Mouse (Mus musculus) C2C12 (cell line): Measurements from ENCODE around the gene Brat1. TPM values are rescaled to one million over a fixed set of nuclear protein-coding genes. Genes with fewer than 3 reads are reported as not detected.

Source experiments
- H3K27me3 ChIP-seq: one replicate; pipeline ENCODE4 v1.6.1; 2011; ENCODE audit not compliant: control insufficient read depth, insufficient read depth, insufficient read length
- H3K36me3 ChIP-seq: one replicate; pipeline ENCODE4 v1.6.1; 2011; ENCODE audit not compliant: control insufficient read depth, insufficient read depth
- H3K4me3 ChIP-seq: one replicate; pipeline ENCODE4 v1.5.1; 2011; ENCODE audit warnings: mild to moderate bottlenecking, control low read depth; ENCODE audit not compliant: poor library complexity, insufficient read depth, severe bottlenecking
- H3K79me2 ChIP-seq: one replicate; pipeline ENCODE4 v1.6.1; 2011; ENCODE audit not compliant: control insufficient read depth, insufficient read depth
- H3K79me3 ChIP-seq: one replicate; pipeline ENCODE4 v1.6.1; 2011; ENCODE audit warnings: low read depth, control low read depth
- H3ac ChIP-seq: one replicate; pipeline ENCODE3; 2011; ENCODE audit warnings: low read depth; ENCODE audit not compliant: control insufficient read depth, insufficient read length
- CEBPB ChIP-seq: IDR thresholded peaks from one replicate; pipeline ENCODE4 v1.6.1; 2011; ENCODE audit warnings: low read depth, mild to moderate bottlenecking, control low read depth, moderate library complexity
- CTCF ChIP-seq: IDR thresholded peaks from one replicate; pipeline ENCODE4 v1.5.1; 2011; ENCODE audit not compliant: control insufficient read depth, insufficient read depth, insufficient read length
- FOSL1 ChIP-seq: IDR thresholded peaks from one replicate; pipeline ENCODE4 v1.8.0; 2011; ENCODE audit warnings: mild to moderate bottlenecking, low read length; ENCODE audit not compliant: poor library complexity, insufficient read depth, severe bottlenecking
- MAX ChIP-seq: IDR thresholded peaks from one replicate; pipeline ENCODE4 v1.6.1; 2011; ENCODE audit warnings: mild to moderate bottlenecking, control low read depth
- MYOD1 ChIP-seq: IDR thresholded peaks from one replicate; pipeline ENCODE4 v1.6.1; 2011; ENCODE audit warnings: low read depth; ENCODE audit not compliant: control insufficient read depth, insufficient read length
- MYOG ChIP-seq: IDR thresholded peaks from one replicate; pipeline ENCODE4 v1.6.1; 2011; ENCODE audit not compliant: control insufficient read depth, insufficient read length; ENCODE audit errors: extremely low read depth
- USF1 ChIP-seq: IDR thresholded peaks from one replicate; pipeline ENCODE4 v1.6.1; 2011; ENCODE audit warnings: low read depth, mild to moderate bottlenecking, control low read depth, moderate library complexity
- polyA plus RNA-seq: library from polyadenylated mRNA; unstranded; fragments of >200 nt; fragmentation: generic; extraction: Trizol; gene quantifications from one replicate; pipeline ENCODE4 v1.2.1, GENCODE M21; 2012; ENCODE audit warnings: missing spikeins

Gene Brat1
- polyA plus RNA-seq, 1 experiment: 9.4 TPM

- peaks cover 8% of the 10 kb centered on the region for H3K36me3 ChIP-seq
- no peak for TF ChIP-seq CTCF
- no peak for TF ChIP-seq MAX
- no peak for TF ChIP-seq MYOG
- TF ChIP-seq FOSL1: no peak
- TF ChIP-seq MYOD1: no peak
- TF ChIP-seq USF1: no peak
- TF ChIP-seq CEBPB: no peak
- no peaks in the 10 kb centered on the region for H3K27me3 ChIP-seq
- no peak overlapping the region for H3ac ChIP-seq
- peaks cover 14% of the 10 kb centered on the region for H3K79me3 ChIP-seq
- H3K79me2 ChIP-seq: peaks cover 41% of the 10 kb centered on the region
- peak overlapping the region; percentile 60 for H3K4me3 ChIP-seq
These were observed 2.1 kb upstream of the Brat1 start for GRCm38 (mm10) chr5:140702618-140703175.

- TF ChIP-seq MYOG (no peak), FOSL1 (no peak)
- H3K4me3 ChIP-seq: no peak overlapping the region
- H3K79me3 ChIP-seq: peaks cover 14% of the 10 kb centered on the region
- peaks cover 43% of the 10 kb centered on the region for H3K79me2 ChIP-seq
- H3ac ChIP-seq: peak overlapping the region; percentile 16
- peaks cover 8% of the 10 kb centered on the region for H3K36me3 ChIP-seq
- no peaks in the 10 kb centered on the region for H3K27me3 ChIP-seq
These were observed 1.1 kb upstream of the Brat1 start for GRCm38 (mm10) chr5:140703480-140704377.

- Histone ChIP-seq H3K4me3 (peak overlapping the region; percentile 63), H3K79me3 (peaks cover 10% of the 10 kb centered on the region), H3K27me3 (no peaks in the 10 kb centered on the region), H3K36me3 (peaks cover 15% of the 10 kb centered on the region), H3ac (peak overlapping the region; percentile 69), H3K79me2 (peaks cover 31% of the 10 kb centered on the region)
- TF ChIP-seq MAX (no peak), CEBPB (no peak), MYOG (no peak), FOSL1 (no peak), MYOD1 (no peak), CTCF (no peak)
These were observed 825 bp downstream of the Brat1 start for GRCm38 (mm10) chr5:140705501-140706171.

GRCm38 (mm10) chr5:140710315-140710714 lies 5.5 kb downstream of the Brat1 start:
- Histone ChIP-seq H3K79me2 (peaks cover 16% of the 10 kb centered on the region), H3K27me3 (no peaks in the 10 kb centered on the region), H3ac (no peak overlapping the region), H3K79me3 (peaks cover 4% of the 10 kb centered on the region), H3K36me3 (peaks cover 31% of the 10 kb centered on the region), H3K4me3 (no peak overlapping the region)
- TF ChIP-seq MYOD1 (no peak), USF1 (no peak)

GRCm38 (mm10) chr5:140711040-140711439 lies 6.2 kb downstream of the Brat1 start:
- TF ChIP-seq USF1 (no peak), MYOD1 (no peak), CEBPB (no peak), MAX (no peak), FOSL1 (no peak), MYOG (no peak), CTCF (no peak)
- Histone ChIP-seq H3K27me3 (no peaks in the 10 kb centered on the region), H3K36me3 (peaks cover 31% of the 10 kb centered on the region), H3K4me3 (no peak overlapping the region), H3K79me2 (peaks cover 9% of the 10 kb centered on the region), H3ac (no peak overlapping the region), H3K79me3 (peaks cover under 1% of the 10 kb centered on the region)

GRCm38 (mm10) chr5:140720773-140721172 lies 16.0 kb downstream of the Brat1 start:
- Histone ChIP-seq H3K79me2 (no peaks in the 10 kb centered on the region), H3K4me3 (no peak overlapping the region), H3K36me3 (no peaks in the 10 kb centered on the region), H3K79me3 (no peaks in the 10 kb centered on the region), H3ac (no peak overlapping the region), H3K27me3 (peaks cover 12% of the 10 kb centered on the region)
- TF ChIP-seq CTCF: no peak
